Mouse (Mus musculus) urinary bladder, postnatal 25 days (tissue): ENCODE measurements around the gene 4931409K22Rik.
A peak's percentile ranks its signal among the peaks of the same experiment; 100 is the strongest.

ENCODE experiments used
- DNase-seq: peaks from one replicate; pipeline ENCODE4 v3.0.0; 2022; ENCODE audit warnings: low spot score

4931409K22Rik gene

DNA sequence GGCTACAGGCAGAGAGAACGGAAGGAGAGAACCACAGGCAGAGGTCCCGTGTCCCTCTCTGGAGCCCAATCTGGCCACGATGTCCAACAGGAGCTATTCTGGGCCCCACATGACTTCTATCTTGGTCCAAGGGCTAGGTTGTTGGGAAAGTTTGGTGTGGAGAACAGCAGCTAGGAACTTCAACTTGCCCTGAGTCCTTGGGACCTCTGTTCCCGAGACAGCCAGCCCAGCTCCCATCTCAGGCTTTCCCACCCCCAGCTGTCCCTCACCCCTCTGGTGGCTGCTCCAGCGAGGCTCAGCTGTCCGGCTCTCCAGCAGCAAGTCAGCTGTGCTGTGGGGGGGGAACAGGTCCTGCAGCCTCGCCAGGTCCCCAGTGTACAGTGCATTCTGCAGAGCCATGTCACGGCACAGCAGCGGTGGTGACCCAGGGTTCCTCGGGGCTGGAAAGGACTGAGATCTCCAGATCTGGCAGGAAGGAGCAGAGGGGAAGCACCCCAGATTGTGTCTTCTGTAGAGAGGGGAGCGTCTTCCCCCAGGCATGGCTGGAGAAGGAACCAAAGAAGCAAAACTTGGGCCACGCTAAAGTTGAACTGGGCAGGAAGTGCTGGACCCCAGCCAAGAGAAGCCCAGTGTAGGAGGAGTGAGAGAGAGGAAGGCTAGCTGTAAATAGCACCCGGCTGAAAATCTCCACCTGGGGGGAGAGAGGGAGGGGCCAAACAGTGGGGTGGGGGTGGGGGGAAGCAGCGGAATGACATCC, 16.0 kb downstream of the 4931409K22Rik start, which contains the start of gene Asb10:
TSS of gene Asb10 (minus strand) at position 592 of the 757 bp plus-strand sequence.
- DNase-seq, result peak; percentile 43

DNA sequence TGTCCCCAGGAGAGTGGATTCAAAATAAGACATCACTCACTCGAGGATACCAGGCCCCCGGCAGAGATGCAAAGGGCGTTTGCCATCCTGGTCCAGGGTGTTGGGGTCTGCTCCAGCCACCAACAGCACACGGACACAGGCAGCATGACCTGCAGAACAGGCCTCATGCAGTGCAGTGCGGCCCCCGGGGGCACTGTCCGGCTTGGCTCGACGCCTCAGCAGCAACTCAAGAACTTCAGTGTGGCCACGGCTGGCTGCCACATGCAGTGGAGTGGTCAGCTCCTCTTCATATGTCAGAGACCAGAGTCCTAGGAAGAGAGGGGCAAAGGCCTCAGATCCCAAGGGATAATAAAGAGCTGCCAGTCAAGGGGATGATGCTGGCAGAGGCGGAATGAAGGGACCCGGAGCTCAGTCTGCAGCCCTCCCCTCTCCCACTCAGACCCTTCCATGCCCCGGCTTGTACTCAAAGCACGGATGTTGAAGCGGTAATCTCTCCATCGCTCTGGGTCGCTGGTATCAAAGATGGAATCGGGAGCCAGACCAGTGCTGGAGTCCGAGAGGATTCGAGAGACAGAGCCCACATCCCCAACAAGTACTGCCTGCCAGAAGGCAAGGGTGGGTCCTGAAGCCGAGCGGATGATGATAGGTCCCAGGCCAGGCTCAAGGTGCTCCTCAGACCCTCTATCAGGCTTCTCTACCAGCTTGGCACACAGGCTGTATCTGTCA, 16.9 kb downstream of the 4931409K22Rik start:
- DNase-seq, result no peak

DNA sequence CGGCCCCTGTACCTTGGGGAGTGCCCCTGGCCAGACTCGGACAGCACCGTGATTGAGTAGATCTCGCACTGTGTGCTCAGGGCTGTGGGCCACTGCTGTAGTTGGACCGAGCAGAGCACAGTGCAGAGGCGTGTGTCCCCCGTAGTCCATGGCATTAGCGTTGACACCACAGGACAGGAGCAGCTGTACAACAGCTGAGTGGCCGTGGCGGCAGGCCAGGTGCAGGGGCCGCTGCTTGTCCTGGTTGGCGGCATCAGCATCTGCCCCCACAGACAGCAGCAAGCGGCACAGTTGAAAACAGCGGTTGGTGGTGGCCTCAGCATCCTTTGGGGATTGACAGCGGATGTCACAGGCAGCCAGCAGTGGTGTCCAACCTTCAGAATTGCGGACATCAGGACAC, 19.0 kb downstream of the 4931409K22Rik start:
- no peak for DNase-seq

DNA sequence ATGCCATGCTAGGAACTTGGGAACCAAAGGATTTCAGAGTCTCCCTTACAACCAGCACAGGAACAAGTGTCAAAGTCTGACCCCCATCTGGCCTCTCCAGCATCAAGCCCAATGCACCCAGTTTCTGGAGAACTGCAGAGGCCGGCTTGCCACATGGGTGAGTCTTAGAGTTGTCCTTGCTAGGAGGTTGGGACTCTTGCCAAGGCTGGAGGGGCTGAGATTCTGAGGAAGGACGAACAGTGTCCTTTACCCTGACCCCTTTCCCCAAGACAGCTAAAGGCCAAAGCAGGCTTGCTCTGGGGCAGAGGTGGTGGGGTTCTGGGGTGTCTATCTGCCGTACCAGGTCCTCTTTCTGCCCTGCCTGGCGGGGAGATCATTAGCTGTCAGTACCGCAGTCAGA, 20.1 kb downstream of the 4931409K22Rik start:
- DNase-seq, result no peak

DNA sequence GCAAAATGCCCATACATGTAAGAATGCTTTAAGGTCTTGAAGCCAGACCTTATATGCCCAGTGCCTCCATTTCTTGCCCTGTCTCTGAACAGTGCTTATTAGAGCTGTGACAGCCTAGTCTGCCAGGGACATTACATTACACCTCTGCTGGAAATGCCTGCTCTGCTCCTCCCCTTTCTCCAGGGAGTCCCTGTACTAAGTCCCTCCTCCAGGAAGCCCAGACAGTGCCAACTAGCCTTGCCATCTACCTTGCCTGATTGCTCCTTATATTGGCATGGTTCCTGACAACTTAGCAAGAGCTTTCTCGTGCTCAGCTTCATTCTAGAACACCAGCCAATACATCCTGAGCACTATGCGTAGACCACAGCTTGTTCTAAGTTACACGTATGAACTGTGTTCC, 20.9 kb downstream of the 4931409K22Rik start:
- DNase-seq, result no peak

DNA sequence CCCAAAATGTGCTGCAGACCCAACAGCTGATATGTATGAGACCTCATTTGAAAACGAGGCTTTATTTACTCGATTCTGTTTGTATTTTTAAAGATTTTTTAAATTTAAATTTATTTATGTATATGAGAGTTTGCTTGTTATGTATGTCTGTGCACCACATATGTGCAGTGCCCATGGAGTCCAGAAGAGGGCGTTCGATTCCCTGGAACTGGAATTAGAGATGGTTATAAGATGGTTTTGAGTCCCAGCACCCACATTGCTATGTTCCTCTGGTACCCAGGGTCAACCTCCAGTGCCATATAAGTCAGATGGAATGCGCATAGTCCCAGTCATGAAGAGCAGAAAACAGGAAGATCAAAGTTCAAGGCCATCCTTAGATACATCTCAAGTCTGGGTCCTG, 22.3 kb downstream of the 4931409K22Rik start:
- DNase-seq, result no peak

DNA sequence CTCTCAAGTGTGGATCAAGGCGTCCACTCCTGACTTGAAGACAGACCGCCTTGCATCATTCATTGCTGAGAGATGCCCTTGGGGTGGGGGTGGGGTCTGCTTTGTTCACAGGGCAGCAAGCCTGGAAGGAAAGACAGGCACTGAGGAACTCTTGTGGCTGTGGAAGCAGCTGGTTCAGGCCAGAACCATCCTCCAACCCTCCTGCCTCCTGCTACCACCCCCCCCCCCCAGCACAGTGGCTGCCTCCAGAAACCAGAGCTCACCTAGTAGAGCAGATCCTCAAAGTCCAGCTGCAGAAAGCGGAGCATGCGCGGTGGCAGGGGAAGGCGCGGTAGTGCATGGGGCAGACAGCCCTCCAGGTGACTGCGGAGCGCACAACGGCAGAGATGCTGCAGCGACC, 23.2 kb downstream of the 4931409K22Rik start:
- no peak for DNase-seq

DNA sequence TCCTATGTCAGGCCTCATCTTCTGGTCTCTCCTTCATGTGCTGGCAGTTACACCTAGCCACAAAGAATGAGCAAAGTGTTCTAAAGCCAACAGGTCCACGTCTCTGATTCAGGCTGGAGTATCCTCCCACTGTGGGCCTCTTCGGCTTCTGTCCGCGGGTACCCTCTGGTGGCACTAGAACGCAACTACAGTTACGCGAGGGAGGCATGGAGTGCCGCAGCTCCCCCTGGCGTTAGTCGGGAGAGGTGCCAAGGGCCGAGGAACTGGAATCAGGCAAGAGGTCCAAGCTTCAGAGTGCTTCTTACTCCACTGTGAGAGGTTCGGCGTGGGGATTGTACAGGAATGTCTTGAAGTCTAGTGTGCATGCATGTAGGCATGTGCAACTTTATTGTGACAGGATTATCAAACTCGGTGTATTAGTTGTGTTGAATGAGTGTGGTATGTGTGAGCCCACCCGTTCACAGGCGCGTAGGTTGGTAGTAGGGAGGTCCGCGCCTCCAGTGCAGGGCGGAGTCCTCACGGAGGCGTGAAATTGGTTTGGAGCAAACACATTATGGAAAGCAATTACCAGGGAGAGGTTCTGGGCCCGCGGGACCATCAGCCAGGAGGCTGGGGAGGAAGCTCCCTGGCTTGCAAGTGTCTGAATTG, 26.4 kb downstream of the 4931409K22Rik start:
- DNase-seq, result peak; percentile 93

DNA sequence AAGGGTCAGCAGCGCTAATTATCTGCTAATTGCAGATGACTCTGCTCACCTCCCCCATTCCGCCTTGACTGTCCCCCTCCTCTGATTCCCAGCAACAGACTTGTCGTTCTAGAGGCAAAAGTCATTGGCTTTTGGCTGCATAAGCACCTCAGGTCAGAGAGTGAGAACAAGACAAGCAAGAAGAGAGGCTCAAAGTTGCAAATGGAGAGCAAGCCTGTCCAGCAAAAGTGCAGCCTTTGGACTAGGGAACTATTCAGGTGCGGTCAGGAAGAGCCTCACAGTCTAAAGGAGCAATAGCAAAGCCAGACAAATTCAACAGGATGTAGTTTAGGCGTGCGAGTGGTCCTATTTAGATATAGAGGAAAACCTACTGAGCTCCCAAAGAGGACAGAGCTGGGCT, 28.8 kb downstream of the 4931409K22Rik start:
- DNase-seq, result no peak

DNA sequence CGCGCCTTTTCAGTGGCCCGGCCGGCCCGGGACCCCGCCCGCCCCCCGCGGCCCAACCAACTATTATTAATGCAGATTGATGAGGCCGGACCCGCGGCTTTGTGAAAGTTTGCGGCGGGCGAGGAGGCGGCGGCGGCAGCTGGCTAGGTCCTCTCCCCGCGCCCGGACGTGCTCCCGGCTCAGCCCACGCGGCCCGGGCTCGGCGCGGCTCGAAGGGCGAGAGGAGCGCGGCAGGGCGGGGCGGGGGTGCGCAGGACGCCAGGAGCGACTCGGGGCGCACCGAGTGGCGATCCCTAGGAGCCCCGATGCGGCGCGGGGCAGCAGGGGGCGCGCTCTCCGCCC, 29.7 kb downstream of the 4931409K22Rik start, which contains the start of gene Gbx1:
TSS of gene Gbx1 (minus strand) at position 314 of the 342 bp plus-strand sequence.
- peak; percentile 29 for DNase-seq

DNA sequence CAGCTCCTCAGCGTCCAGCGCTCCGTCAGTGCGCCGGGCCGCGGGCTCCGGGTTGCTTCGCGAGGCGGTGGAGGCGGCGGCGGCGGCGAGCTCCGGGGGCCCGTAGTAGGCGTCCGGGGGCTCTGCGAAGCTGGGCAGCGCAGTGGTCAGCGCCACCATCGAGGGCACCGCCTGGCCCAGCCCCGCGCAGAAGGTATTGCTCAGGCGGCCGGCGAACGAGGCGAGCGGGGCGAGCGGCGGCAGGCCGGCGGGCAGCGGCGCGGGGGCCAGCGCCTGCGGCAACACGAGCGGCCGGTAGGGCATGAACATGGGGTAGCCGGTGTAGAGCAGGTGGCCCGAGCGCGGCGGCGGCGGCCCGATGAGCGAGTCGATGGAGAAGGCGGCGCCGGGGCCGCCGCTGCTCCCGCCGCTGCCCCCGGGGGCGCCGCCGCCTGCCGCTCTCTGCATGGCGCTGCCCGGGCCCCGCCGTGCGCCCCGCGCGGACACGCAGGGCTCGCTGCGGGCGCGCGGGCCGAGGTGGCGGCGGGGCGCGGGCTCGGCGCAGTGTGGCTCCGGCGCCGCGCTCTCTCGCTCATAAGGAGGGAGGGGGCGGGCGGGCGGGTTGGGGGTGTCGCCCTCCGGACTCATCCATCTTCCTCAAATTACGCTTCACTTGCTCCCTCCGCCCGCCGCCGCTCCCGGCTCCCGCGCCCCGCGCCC, 30.3 kb downstream of the 4931409K22Rik start:
- DNase-seq, result no peak

DNA sequence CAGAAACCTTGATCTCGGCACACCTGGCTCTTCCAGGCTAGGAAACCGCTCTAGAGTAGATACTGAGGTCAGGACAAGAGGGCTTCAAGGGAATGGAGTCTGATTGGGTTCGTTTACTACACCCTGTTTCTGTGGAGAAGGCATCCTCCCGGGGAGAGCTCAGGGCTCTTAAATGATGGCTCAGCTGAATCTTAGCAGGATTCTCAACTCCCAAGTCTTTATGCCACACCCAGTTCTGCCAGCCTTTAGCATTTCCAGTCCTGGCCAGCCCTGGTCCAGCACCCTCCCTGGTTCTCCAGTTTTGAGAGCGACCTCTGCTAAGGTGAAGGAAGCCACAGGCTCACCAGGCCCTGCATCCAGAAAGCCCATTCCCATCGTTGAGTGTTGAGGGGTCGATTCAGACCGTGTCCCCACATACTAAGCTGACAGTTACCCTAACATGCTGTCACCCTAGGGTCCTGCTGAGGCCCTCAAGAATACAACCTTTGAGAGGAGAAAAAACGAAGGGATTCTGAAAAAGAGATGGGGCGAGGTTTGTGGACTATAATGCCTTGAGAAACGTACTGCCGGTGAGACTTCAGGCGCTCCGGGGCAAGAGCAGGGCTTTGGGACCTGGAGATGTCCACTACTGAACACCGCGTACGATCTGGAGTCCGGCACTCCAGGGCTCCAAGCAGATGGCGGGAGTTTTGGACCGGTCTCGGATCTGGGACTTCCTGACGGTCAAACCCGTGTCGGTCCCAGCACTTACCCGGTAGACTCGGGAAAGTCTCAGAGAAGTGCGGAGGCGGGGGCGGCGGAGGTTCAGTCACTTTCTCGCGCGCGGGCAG, 31.0 kb downstream of the 4931409K22Rik start:
- DNase-seq, result no peak

DNA sequence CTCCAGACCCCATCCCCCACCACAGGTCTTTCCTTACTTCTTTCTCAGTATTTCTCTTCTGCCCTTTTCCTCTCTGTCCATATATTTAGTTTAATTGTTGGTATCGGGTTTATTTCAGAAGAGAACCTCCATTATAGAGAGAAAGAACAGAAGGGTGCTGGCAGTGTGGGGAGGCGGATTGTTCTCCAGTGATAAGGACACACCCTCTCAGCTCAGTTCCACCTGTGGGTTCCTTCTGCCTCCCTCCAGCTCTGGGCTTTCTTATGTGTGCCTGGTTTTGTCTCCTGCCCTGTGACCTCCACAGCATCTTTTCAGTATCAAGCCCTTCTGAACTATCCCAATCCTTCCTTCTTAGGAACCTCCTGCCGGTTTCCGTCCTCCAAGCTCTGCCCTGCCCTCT, 32.1 kb downstream of the 4931409K22Rik start:
- no peak for DNase-seq

DNA sequence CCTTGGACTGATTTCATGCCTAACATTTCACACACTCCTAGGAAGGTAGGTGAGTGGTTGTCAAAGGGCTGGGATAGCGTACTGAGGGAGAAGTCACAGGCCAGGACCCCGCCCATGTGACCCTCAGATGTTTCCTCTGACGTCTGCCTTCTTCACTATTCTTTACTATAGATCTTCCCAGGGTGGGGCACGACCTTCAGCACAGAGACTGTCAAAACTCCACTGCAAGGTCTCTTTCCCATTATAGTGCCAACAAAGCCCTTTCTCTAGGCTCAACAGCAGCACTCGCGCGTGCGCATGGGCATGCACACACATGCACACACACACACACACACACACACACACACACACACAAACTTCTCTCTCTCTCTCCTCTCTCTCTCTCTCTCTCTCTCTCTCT, 32.8 kb downstream of the 4931409K22Rik start:
- no peak for DNase-seq

DNA sequence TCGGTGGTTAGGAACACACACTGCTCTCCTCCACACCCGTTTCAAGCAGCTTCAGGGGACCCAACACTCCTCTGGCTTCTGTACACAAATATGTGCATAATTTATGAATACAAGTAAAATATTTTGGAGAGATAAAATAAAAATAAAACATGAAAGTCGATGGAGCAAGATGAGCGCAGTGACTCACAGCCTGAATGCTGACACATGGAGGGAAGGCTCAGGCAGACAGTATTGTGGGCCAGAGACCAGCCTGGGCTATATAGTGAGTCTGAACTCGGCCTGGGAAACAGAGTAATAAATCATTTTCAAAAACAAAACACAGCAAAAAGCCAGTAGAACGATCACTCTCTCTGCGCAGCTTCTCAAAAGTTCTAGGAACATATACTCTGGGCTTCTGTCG, 35.2 kb downstream of the 4931409K22Rik start:
- no peak for DNase-seq

DNA sequence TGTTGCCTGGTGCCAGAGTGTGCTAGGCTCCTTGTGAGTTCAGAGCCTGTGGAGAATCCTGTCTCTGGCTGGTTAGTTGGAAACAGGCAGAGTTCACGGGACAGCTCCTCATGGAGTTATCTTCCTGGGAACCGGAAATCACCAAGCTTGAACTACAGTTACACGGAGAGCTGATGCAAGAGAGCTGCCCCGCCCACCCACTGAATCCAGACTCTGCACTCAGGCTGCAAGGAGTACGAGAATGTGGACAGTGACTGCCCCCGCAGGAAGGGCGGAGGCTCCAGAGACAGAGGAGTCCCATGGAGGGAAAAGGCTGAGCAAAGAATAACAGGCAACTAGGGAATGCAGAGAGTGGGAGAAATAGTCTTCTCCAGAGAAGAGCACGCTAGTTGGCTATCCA, 44.3 kb downstream of the 4931409K22Rik start:
- peak; percentile 33 for DNase-seq

DNA sequence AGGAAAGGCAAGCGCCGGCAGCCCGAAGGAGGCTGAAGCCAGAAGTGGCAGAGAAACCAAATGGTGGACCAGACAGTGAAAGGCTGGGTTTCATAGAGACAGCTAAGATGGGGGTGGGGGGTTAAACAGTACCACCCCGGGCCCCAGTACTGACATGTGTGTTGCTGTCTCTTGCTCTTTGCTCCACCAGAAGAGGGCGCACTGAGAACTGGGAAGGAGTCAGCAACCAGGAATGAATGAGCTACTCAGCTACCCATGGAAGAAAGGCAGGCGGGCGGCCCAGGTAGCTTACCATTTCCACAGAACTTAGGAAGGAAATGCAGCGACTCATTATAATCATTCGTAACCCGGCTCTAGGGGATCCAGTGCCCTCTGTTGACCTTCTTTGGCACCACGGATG, 46.0 kb downstream of the 4931409K22Rik start:
- DNase-seq, result peak; percentile 56

DNA sequence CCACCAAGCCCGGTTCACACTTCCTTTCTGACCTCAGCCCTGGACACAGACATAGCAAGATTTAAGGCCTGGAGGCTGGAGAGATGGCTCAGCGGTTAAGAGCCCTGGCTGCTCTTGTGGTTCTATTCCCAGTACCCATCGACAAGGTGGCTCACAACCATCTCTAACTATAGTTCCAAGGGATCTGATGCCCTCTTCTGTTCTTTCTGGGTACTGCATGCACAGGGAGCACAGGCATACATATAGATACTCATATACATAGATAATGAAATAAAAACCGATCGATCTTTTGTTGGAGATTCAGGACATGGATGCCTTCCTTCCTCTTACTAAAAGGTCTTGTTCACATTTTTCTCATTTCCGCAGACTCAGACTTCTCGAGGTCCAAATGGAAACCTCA, 48.2 kb downstream of the 4931409K22Rik start:
- no peak for DNase-seq

DNA sequence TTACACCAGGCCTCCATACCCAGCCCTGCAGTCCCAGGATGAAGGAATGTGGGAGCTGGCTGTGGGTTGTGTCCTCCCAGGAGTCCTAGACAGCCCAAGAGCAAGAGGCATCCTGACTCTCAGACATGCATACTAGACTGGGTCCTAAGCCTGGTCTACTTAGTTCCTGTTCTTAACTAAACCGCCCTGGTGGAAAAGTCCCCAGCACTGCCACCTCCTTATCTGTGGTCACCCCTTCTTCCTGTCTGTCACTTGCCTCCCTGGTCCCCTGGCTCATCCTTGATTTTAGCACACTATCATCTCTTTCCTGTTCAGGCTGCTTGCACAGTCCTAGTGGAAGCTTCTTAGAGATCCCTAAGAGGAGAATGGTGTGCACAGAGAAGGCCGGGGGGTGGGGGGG, 51.1 kb downstream of the 4931409K22Rik start:
- DNase-seq, result no peak

DNA sequence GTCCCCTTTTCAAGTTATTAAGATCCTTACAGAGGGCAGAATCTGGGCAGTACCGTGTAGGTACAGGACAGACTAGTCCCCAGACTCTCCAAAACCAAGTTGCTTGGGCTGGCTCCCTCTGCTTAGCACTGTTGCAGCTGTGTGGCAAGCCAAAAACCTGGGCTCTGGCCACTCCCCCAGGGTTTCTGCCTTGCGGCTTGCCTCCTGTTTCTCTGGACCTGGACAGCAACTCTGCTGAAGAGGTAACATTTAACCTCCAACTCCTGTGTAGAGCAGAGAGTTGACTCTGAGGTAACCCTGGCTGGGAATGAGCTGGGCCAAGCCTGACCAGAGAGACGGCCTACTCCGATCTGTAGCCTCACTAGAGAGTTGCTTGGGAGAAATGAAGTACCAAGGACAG, 53.8 kb downstream of the 4931409K22Rik start:
- DNase-seq, result no peak

DNA sequence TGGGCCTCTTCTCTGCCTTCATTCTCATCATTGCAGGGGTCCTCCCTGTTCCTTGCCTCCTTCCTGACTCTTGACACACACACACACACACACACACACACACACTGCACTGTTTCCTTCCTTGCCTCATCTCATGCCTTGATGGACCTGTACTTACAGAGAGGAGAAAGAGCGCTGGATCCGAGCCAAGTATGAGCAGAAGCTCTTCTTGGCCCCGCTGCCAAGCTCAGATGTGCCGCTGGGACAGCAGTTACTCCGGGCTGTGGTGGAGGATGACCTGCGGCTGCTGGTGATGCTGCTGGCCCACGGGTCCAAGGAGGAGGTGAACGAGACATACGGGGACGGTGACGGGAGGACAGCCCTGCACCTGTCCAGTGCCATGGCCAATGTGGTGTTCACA, 55.8 kb downstream of the 4931409K22Rik start:
- no peak for DNase-seq

DNA sequence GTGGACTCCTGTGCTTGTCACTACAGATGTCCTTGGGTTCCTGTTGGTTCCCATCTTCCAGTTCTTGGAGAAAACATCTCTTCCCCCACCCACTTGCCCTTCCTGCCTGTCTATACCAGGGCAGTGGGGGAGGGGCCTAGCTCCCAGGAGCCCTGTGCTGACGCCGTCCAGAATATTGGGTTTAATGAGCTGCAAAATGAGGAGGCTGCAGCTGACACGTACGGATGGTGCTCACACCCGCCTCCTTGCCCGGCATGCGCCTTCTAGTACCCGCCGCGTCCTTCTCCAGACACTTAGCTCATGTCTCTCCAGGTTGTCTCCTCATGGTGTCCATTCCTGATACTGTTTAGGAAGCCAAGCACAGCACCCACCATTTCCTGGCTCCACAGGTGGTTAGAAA, 57.5 kb downstream of the 4931409K22Rik start:
- DNase-seq, result no peak
